ENCODE assay signal across 27 mouse cellular contexts in the genomic region with DNA sequence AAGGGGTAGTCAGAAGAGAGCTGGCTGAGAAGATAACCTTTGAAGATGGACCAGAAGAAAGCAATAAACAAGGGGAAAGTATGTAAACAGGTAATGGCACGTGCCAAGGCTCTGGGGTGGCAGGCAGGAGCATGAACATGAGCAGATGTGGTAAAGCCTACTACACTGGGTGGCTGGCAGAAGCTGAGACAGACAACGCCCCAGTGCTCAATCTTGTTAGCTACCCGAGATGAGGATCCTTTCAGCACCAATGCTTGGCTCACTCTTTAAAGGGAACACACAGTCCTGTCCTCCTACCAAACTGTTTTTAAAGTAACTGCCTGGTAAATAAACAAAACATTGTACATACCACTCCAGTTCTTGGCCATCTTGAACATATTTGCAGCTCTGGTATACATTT. TPM values are rescaled to one million over a fixed set of nuclear protein-coding genes. Genes with fewer than 3 reads are reported as not detected.
DNase-seq lines count a peak whose midpoint lies in the region; TF ChIP-seq lines count a peak whose summit lies in the region.
"Had no signal": no experiment of that assay in that cellular context is flagged by ENCODE, and none has a peak within 500 bp of the region (broad histone marks: within the 10 kb centered on the region; RNA-seq: fewer than 3 reads in every experiment).

No protein-coding gene starts in this region.

- no peak for TF ChIP-seq POLR2A in olfactory bulb, adult 2 months (IDR thresholded peaks at IDR 0.05; ENCODE audit: insufficient read depth, low read depth, low read length)

- no peak for TF ChIP-seq CTCF in olfactory bulb, adult 2 months (IDR thresholded peaks at IDR 0.05; ENCODE audit: insufficient read depth, low read depth, low read length)

- peak overlapping the region; percentile 32; the same call in 1 of the 2 replicates for H3K27ac ChIP-seq in olfactory bulb, adult 2 months (ENCODE audit: insufficient read depth, low read depth, low read length)
- H3K27ac ChIP-seq: embryonic facial prominence, embryonic 10.5 days; embryonic facial prominence, embryonic 12.5 days; forebrain, embryonic 13.5 days; forebrain, embryonic 15.5 days had no signal

- DNase-seq in gastrocnemius, adult 18-20 months (ENCODE audit: low spot score): peak; percentile 57
- no peak for DNase-seq in gastrocnemius, postnatal 4 days (ENCODE audit: low spot score in 2 of 2)
- peak; percentile 25 for DNase-seq in gastrocnemius, postnatal 25 days
- no peak for DNase-seq in gastrocnemius, postnatal 36 days
- DNase-seq: adrenal gland, adult 8-10 months; adrenal gland, postnatal 14 days; adrenal gland, postnatal 36 days; B cell, adult 2 months; cerebellum, adult 11-12 months; cerebellum, adult 2 months; cerebellum, adult 9-10 months; cerebellum, postnatal 10 days; cerebellum, postnatal 25 days had no signal

- no peak overlapping the region for H3K4me3 ChIP-seq in olfactory bulb, adult 2 months (ENCODE audit: insufficient read depth, low read depth, low read length)
- H3K4me3 ChIP-seq: embryonic facial prominence, embryonic 10.5 days; embryonic facial prominence, embryonic 12.5 days; forebrain, embryonic 13.5 days; forebrain, embryonic 15.5 days had no signal

- peaks cover 21% of the 10 kb centered on the region for H3K4me1 ChIP-seq in olfactory bulb, adult 2 months (ENCODE audit: control insufficient read depth, insufficient read depth, low read length)
- H3K4me1 ChIP-seq: embryonic facial prominence, embryonic 10.5 days; embryonic facial prominence, embryonic 12.5 days; forebrain, embryonic 13.5 days; forebrain, embryonic 15.5 days had no signal

- intact Hi-C loops in gastrocnemius, postnatal 36 days (cut with DNase I): no loop called here

- 78% methylated on average over 3 of the region's 3 CpGs for WGBS in olfactory bulb, adult 2 months

RNA-seq across cellular contexts. Expression of a gene that starts 19.9 kb away (rescaled TPM):
- 1 to 10 TPM; 5.9 to 6.0 TPM for total RNA-seq in gastrocnemius, adult 18-20 months (2021)
- total RNA-seq in gastrocnemius, postnatal 4 days (2021): 10 to 100 TPM in 1 of 2 experiments, 1 to 10 TPM in 1; 6.8 to 11.1 TPM
- 1 to 10 TPM; 3.8 to 4.0 TPM for total RNA-seq in gastrocnemius, postnatal 25 days (2021)
- total RNA-seq in gastrocnemius, postnatal 36 days (2021): 1 to 10 TPM; 4.0 to 5.5 TPM
- polyA plus RNA-seq in olfactory bulb, adult 2 months (2012; ENCODE audit: insufficient read depth, insufficient read length, low replicate concordance, missing spikeins): 141 and 208 TPM in 2 replicates
- polyA plus RNA-seq: G1E had no signal

RNA-seq across cellular contexts. Expression of a gene that starts 31.5 kb away (rescaled TPM):
- total RNA-seq in gastrocnemius, adult 18-20 months (2021): 10 to 100 TPM; 17.9 to 26.9 TPM
- 10 to 100 TPM; 19.3 to 20.0 TPM for total RNA-seq in gastrocnemius, postnatal 4 days (2021)
- 10 to 100 TPM; 16.4 to 17.9 TPM for total RNA-seq in gastrocnemius, postnatal 25 days (2021)
- total RNA-seq in gastrocnemius, postnatal 36 days (2021): 10 to 100 TPM; 17.4 to 18.1 TPM
- not detected in 2 replicates for polyA plus RNA-seq in olfactory bulb, adult 2 months (2012; ENCODE audit: insufficient read depth, insufficient read length, low replicate concordance, missing spikeins)

RNA-seq across cellular contexts. Expression of a gene that starts 37.8 kb away (rescaled TPM):
- total RNA-seq in gastrocnemius, adult 18-20 months (2021): not detected
- total RNA-seq in gastrocnemius, postnatal 4 days (2021): under 1 TPM; 0.44 to 0.83 TPM
- total RNA-seq in gastrocnemius, postnatal 25 days (2021): not detected
- total RNA-seq in gastrocnemius, postnatal 36 days (2021): not detected
- polyA plus RNA-seq in olfactory bulb, adult 2 months (2012; ENCODE audit: insufficient read depth, insufficient read length, low replicate concordance, missing spikeins): not detected in 2 replicates
- total RNA-seq: adrenal gland, postnatal 14 days; CH12.LX; G1E had no signal
- polyA plus RNA-seq: activated CD4-positive, CD25-positive, alpha-beta regulatory T cell, adult 4 months; CD4-positive, CD25-positive, alpha-beta regulatory T cell, adult 4 months; cerebellum, adult 2 months; embryonic facial prominence, embryonic 10.5 days; embryonic facial prominence, embryonic 12.5 days; embryonic facial prominence, embryonic 14.5 days; forebrain, embryonic 11.5 days; forebrain, embryonic 13.5 days; forebrain, embryonic 15.5 days; G1E; Patski had no signal

RNA-seq across cellular contexts. Expression of a gene that starts 39.9 kb away (rescaled TPM):
- 1 to 10 TPM; 6.6 to 7.5 TPM for total RNA-seq in gastrocnemius, adult 18-20 months (2021)
- total RNA-seq in gastrocnemius, postnatal 4 days (2021): 10 to 100 TPM; 14.0 to 14.2 TPM
- total RNA-seq in gastrocnemius, postnatal 25 days (2021): 1 to 10 TPM; 5.3 to 5.6 TPM
- 1 to 10 TPM; 5.9 to 6.2 TPM for total RNA-seq in gastrocnemius, postnatal 36 days (2021)
- not detected in 2 replicates for polyA plus RNA-seq in olfactory bulb, adult 2 months (2012; ENCODE audit: insufficient read depth, insufficient read length, low replicate concordance, missing spikeins)

RNA-seq across cellular contexts. Expression of a gene that starts 59.0 kb away (rescaled TPM):
- not detected for total RNA-seq in gastrocnemius, adult 18-20 months (2021)
- not detected for total RNA-seq in gastrocnemius, postnatal 4 days (2021)
- total RNA-seq in gastrocnemius, postnatal 25 days (2021): not detected
- total RNA-seq in gastrocnemius, postnatal 36 days (2021): not detected
- not detected in 2 replicates for polyA plus RNA-seq in olfactory bulb, adult 2 months (2012; ENCODE audit: insufficient read depth, insufficient read length, low replicate concordance, missing spikeins)
- total RNA-seq: adrenal gland, adult 18-20 months; adrenal gland, adult 8-10 months; adrenal gland, postnatal 14 days; adrenal gland, postnatal 36 days; CH12.LX; G1E had no signal
- polyA plus RNA-seq: activated CD4-positive, CD25-positive, alpha-beta regulatory T cell, adult 4 months; CD4-positive, CD25-positive, alpha-beta regulatory T cell, adult 4 months; cerebellum, adult 2 months; cortical plate, adult 2 months; embryonic facial prominence, embryonic 10.5 days; embryonic facial prominence, embryonic 12.5 days; embryonic facial prominence, embryonic 14.5 days; forebrain, embryonic 11.5 days; forebrain, embryonic 13.5 days; forebrain, embryonic 15.5 days; G1E; Patski had no signal

Comparison
In these comparisons a context has a peak if more than half of its experiments do, and no peak if none do; other contexts are left out.
1. DNase-seq: peak in gastrocnemius, adult 18-20 months (single experiment) and gastrocnemius, postnatal 25 days (single experiment); none in gastrocnemius, postnatal 4 days (0 of 2) and gastrocnemius, postnatal 36 days (0 of 2).